Mouse (Mus musculus) macrophage (primary cell): ENCODE data around the gene Slc9a1. TPM values are rescaled to one million over a fixed set of nuclear protein-coding genes. Genes with fewer than 3 reads are reported as not detected.

Experiments used
- H3K27ac ChIP-seq: fragments of 350-480 bp; formaldehyde crosslinking; 2 replicates; pipeline ENCODE4 v1.9.0; 2021
- H3K36me3 ChIP-seq: fragments of 350-480 bp; formaldehyde crosslinking; 2 replicates; pipeline ENCODE4 v1.9.0; 2021; ENCODE audit errors: inconsistent target
- H3K4me3 ChIP-seq: fragments of 350-480 bp; formaldehyde crosslinking; 2 replicates; pipeline ENCODE4 v1.9.0; 2021; ENCODE audit errors: inconsistent target
- H3K79me2 ChIP-seq: fragments of 350-480 bp; formaldehyde crosslinking; 2 replicates; pipeline ENCODE4 v1.9.0; 2021; ENCODE audit errors: inconsistent target
- WGBS: methylation state at CpG from one replicate; pipeline ENCODE4 v1.1.7; 2026; ENCODE audit warnings: inconsistent platforms; ENCODE audit not compliant: missing documents; 5-methylcytosine and 5-hydroxymethylcytosine counted together
- polyA plus RNA-seq: library from polyadenylated mRNA; stranded (reverse); fragments of 250-400 nt; gene quantifications from 3 replicates; pipeline ENCODE4 v1.2.4, GENCODE M21; 2018; ENCODE audit warnings: inconsistent platforms

Gene Slc9a1
- polyA plus RNA-seq, 1 experiment from 2014 or later = 23.8 TPM

- H3K36me3 ChIP-seq = no peaks in the 10 kb centered on the region
- H3K4me3 ChIP-seq = no peak within 1 kb of the TSS
- peak within 1 kb of the TSS; percentile 65 for H3K27ac ChIP-seq
- 62% methylated on average over 23 of the region's 23 CpGs for WGBS
- no peaks in the 10 kb centered on the region for H3K79me2 ChIP-seq
Observed at GRCm38 (mm10) chr4:133353367-133354365, 15.8 kb upstream of the Slc9a1 start, which contains the start of gene Wdtc1. Gene Wdtc1 (minus strand): TSS chr4:133353481.

- Histone ChIP-seq H3K4me3 (no peak overlapping the region), H3K27ac (no peak overlapping the region), H3K36me3 (no peaks in the 10 kb centered on the region), H3K79me2 (no peaks in the 10 kb centered on the region)
- WGBS = 94% methylated on average over 5 of the region's 6 CpGs
Observed at GRCm38 (mm10) chr4:133354641-133355040, 14.9 kb upstream of the Slc9a1 start.

- Histone ChIP-seq H3K36me3 (no peaks in the 10 kb centered on the region), H3K79me2 (peaks cover 60% of the 10 kb centered on the region), H3K27ac (peak overlapping the region; percentile 74), H3K4me3 (peak overlapping the region; percentile 95)
- 39% methylated on average over 22 of the region's 22 CpGs for WGBS
Observed at GRCm38 (mm10) chr4:133370298-133371274, 1.1 kb downstream of the Slc9a1 start.

GRCm38 (mm10) chr4:133371621-133372277 is 2.2 kb downstream of the Slc9a1 start:
- Histone ChIP-seq H3K36me3 (no peaks in the 10 kb centered on the region), H3K4me3 (peak overlapping the region; percentile 95), H3K27ac (0 out of 2 replicates have a peak overlapping the region, but pooled peaks have one; percentile 12), H3K79me2 (peaks cover 71% of the 10 kb centered on the region)
- WGBS = 26% methylated on average over 7 of the region's 7 CpGs

- Histone ChIP-seq H3K27ac (no peak overlapping the region), H3K79me2 (peaks cover 77% of the 10 kb centered on the region), H3K4me3 (peak overlapping the region; percentile 95; the same call in 1 of the 2 replicates), H3K36me3 (no peaks in the 10 kb centered on the region)
- 80% methylated on average over 6 of the region's 6 CpGs for WGBS
Observed at GRCm38 (mm10) chr4:133372278-133372665, 2.8 kb downstream of the Slc9a1 start.

- Histone ChIP-seq H3K36me3 (no peaks in the 10 kb centered on the region), H3K4me3 (no peak overlapping the region), H3K79me2 (peaks cover 94% of the 10 kb centered on the region), H3K27ac (no peak overlapping the region)
- 65% methylated on average over 4 of the region's 4 CpGs for WGBS
Observed at GRCm38 (mm10) chr4:133374011-133374410, 4.5 kb downstream of the Slc9a1 start.

- H3K4me3 ChIP-seq = no peak overlapping the region
- H3K27ac ChIP-seq = no peak overlapping the region
- peaks cover 100% of the 10 kb centered on the region for H3K79me2 ChIP-seq
- no peaks in the 10 kb centered on the region for H3K36me3 ChIP-seq
- WGBS = 92% methylated on average over 10 of the region's 10 CpGs
Observed at GRCm38 (mm10) chr4:133375812-133376577, 6.5 kb downstream of the Slc9a1 start.

- H3K27ac ChIP-seq = no peak overlapping the region
Observed at GRCm38 (mm10) chr4:133378236-133379045, 8.9 kb downstream of the Slc9a1 start.

GRCm38 (mm10) chr4:133379046-133379347 is 9.5 kb downstream of the Slc9a1 start:
- H3K36me3 ChIP-seq = no peaks in the 10 kb centered on the region
- peaks cover 100% of the 10 kb centered on the region for H3K79me2 ChIP-seq
- H3K4me3 ChIP-seq = no peak overlapping the region
- WGBS = 85% methylated on average over 5 of the region's 5 CpGs
- no peak overlapping the region for H3K27ac ChIP-seq

More at GRCm38 (mm10) chr4:133378236-133379045, 8.9 kb downstream of the Slc9a1 start:
- Histone ChIP-seq H3K4me3 (no peak overlapping the region), H3K36me3 (no peaks in the 10 kb centered on the region), H3K79me2 (peaks cover 100% of the 10 kb centered on the region)
- 32% methylated on average over 13 of the region's 13 CpGs for WGBS

GRCm38 (mm10) chr4:133379861-133380260 is 10.4 kb downstream of the Slc9a1 start:
- H3K4me3 ChIP-seq = no peak overlapping the region
- H3K79me2 ChIP-seq = peaks cover 100% of the 10 kb centered on the region
- no peak overlapping the region for H3K27ac ChIP-seq
- no peaks in the 10 kb centered on the region for H3K36me3 ChIP-seq
- WGBS = 86% methylated on average over 3 of the region's 3 CpGs

- Histone ChIP-seq H3K36me3 (no peaks in the 10 kb centered on the region), H3K4me3 (no peak overlapping the region), H3K27ac (no peak overlapping the region), H3K79me2 (peaks cover 99% of the 10 kb centered on the region)
- WGBS = 96% methylated on average over 6 of the region's 6 CpGs
Observed at GRCm38 (mm10) chr4:133380532-133380931, 11.0 kb downstream of the Slc9a1 start.

- H3K4me3 ChIP-seq = no peak overlapping the region
- no peak overlapping the region for H3K27ac ChIP-seq
- H3K36me3 ChIP-seq = no peaks in the 10 kb centered on the region; the same call in 1 of the 2 replicates
- H3K79me2 ChIP-seq = peaks cover 99% of the 10 kb centered on the region
- WGBS = 95% methylated on average over 8 of the region's 8 CpGs
Observed at GRCm38 (mm10) chr4:133381141-133381540, 11.6 kb downstream of the Slc9a1 start.
